Mouse (Mus musculus) layer of hippocampus, adult 18-20 months (tissue): ENCODE measurements around the gene Babam1. TPM values are rescaled to one million over a fixed set of nuclear protein-coding genes. Genes with fewer than 3 reads are reported as not detected.
"Not testable (repeated sequence)": the region's sequence is repeated elsewhere in the genome, so short reads cannot be mapped to it uniquely, and the experiment has no call there.

ENCODE experiments used
- DNase-seq, 2 experiments: peaks; one replicate each; pipeline ENCODE4 v3.0.0; 2022; ENCODE audit warnings: low spot score in 2 of 2
- total RNA-seq, 2 experiments: library from RNA; stranded (reverse); gene quantifications; 2 replicates each; pipeline ENCODE4 v1.2.3; 2021

The Babam1 gene
- total RNA-seq, 2 experiments from 2014 or later, result 94.1 to 103 TPM

GRCm38 (mm10) chr8:71405401-71406098 is 8.9 kb downstream of the Babam1 start, which contains the start of gene Ankle1:
Gene Ankle1 (plus strand): TSS chr8:71406010.
- DNase-seq, result peak; percentile 87 to 94

DNA sequence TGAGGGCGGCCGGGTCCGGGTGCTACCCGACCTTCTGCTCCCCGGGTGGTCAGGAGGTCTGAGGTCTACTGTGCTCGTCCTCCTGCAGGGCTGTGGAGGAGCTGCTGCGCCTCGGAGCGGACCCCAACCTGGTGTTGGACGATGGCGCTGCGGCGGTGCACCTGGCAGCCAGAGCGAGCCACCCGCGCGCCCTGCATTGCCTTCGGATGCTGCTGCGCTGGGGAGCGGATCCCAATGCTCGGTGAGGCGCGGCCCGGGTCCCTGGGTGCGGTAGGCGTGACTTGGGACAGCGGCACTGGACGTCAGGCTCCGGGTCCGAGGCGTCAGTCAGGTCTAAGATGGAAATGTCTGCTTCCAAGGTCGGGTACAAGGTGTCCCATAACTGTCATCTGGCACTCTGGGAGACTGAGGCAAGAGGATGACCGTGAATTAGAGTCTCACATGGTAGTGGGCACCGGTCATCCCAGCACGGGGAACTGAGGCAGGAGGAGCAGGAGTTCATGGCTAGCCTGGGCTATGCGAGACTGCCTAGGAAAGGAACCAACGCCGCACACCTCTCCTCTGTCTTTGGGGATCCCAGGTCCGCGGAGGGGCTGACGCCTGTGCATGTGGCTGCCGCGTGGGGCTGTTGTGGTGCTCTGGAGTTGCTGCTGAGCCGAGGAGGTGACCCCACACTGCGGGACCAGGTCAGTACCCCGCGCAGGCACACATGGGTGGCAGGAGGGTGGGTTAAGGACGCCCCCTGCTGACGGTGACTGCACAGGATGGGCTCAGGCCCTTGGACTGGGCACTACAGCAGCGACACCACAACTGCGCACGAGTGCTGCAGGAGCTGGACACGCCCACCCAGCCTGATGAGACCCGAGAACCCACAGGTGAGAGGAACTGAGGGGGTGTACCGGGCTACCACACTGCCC is 9.7 kb downstream of the Babam1 start:
- no peak for DNase-seq

DNA sequence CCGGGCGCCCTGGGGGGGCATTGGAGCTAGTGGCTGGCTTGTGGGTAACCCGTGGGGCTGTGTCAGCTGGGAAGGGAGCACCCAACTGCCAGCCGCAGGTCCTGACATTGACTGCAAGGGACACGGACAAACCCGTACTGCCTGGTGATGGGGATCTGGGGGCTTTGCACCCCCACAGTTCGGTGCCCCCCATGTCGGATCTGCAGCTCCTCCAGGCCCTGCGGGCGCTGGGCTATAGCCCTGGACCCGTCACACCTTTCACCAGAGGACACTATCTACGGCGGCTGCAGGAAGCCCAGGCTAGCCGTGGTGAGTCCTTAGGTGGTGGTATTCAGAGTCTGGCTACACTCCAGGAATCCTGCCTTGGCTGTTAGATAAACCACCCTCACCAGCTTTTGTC is 10.8 kb downstream of the Babam1 start:
- DNase-seq, result no peak

DNA sequence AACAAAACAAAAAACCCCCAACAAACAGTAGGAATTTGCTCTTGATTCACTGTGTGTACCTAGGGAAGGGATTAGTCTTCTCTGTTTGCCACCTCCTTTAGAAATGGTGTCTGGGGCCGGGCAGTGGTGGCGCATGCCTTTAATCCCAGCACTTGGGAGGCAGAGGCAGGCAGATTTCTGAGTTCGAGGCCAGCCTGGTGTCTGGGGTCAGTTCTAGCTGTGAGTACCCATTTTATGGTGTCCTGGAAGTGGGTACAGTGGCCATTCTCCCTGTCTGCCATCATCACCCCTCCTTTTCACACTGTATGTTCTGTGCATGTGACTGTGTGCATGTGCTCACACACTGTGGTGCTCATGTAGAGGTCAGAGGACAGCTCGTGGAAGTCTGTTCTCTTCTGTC is 11.6 kb downstream of the Babam1 start:
- no peak for DNase-seq

- no peak for DNase-seq
Measured at GRCm38 (mm10) chr8:71411535-71412273, 15.0 kb downstream of the Babam1 start.

DNA sequence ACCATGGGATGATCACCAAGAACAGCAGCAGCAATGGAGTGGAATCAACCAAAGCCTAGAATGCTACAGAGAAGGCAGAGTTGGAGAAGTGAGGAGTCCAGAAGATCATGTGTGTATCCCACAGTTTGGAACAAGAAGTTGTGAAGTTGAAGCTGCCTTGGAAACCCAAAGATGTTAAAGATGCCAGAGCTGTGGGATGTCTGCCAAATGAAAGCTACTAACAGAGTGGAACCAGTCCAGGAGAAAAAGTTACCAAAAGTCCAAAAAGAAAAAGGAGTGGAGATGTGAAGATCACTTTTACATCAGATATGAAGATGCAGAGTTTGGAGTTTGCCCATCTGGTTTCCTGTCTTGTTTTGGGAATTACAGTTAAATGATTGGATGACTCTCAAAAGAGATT is 25.5 kb downstream of the Babam1 start:
- no peak for DNase-seq

GRCm38 (mm10) chr8:71432935-71433334 is 36.3 kb downstream of the Babam1 start:
- not testable (repeated sequence) for DNase-seq

DNA sequence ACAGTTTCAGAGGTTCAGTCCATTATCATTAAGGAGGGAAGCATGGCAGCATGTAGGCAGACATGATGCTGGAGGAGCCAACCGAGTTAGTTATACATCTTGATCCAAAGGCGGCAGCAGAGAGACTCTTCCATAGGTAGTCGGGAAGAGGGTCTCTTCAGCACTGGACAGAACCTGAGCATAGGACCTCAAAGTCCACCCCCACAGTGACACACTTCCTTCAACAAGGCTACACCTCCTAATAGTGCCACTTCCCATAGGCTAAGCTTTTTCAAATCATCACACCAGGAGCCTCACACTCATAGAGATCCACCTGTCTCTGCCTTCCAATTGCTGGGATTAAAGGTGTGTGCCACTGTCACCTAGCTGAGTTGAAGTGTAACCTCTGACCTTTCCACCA is 40.4 kb downstream of the Babam1 start:
- no peak for DNase-seq

DNA sequence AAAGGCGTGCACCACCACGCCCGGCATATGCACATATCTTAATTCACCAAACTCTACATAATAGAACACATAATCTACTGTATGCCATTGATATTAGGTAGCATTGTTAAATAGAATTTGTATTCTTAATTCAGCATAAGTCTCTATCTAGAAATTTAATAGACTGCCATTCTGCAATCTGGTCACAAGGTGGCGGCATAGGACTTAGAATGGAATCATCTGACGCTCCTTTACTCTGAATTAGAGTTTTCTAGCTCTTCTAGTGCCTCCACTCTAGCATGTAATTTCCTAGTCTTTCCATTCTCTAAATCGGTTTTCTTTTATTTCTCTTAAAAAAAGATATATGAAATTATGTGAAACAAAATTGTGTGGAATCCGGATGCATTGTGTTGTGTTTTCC is 44.7 kb downstream of the Babam1 start:
- DNase-seq, result peak in 1 of 2 experiments; percentile 54

- no peak for DNase-seq
Measured at GRCm38 (mm10) chr8:71445096-71445495, 48.4 kb downstream of the Babam1 start.

DNA sequence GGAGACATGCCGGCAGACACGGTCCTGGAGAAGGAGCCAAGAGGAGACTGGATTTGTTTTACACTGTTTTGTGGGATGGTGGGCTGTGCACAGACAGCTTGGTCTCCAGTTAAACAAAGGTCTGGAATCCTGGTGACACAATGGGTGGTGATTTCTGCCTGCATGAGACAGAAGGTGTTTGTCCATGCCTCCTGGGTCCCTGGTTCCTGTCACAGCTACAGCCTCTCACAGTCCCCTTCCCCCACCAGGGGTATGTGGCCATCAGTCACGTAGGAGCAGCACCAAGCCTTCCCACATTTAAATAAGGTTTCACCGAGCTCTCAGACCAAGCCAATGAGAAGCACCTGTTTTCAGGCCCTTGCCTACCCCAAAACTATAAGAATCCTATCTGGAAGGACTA is 54.7 kb downstream of the Babam1 start:
- no peak for DNase-seq

- DNase-seq, result no peak
Measured at GRCm38 (mm10) chr8:71451777-71452176, 55.1 kb downstream of the Babam1 start.

- DNase-seq, result no peak
Measured at GRCm38 (mm10) chr8:71452669-71453068, 56.0 kb downstream of the Babam1 start.

Other genes with a start within 250 kb of the Babam1 start
- gene Myo9b, start 124.1 kb upstream of the Babam1 start, total RNA-seq, result 10 to 100 TPM; 29.1 to 32.8 TPM
- gene Haus8, start 123.9 kb upstream of the Babam1 start, total RNA-seq, result 10 to 100 TPM; 10.8 to 12.7 TPM
- gene Use1, start 30.0 kb upstream of the Babam1 start, total RNA-seq, result 100 to 1,000 TPM; 111 to 127 TPM
- gene Ocel1, start 25.6 kb upstream of the Babam1 start, total RNA-seq, result 10 to 100 TPM; 14.3 to 17.9 TPM
- gene Nr2f6, start 14.9 kb upstream of the Babam1 start, total RNA-seq, result 10 to 100 TPM; 44.6 to 46.5 TPM
- 1 to 10 TPM; 3.3 TPM for gene Ushbp1, start 1.1 kb upstream of the Babam1 start, total RNA-seq
- gene Ankle1, start 9.1 kb downstream of the Babam1 start, total RNA-seq, result under 1 TPM; 0.22 to 0.25 TPM
- 100 to 1,000 TPM; 287 to 312 TPM for gene Abhd8, start 66.8 kb downstream of the Babam1 start, total RNA-seq
- gene Mrpl34, start 68.1 kb downstream of the Babam1 start, total RNA-seq, result 10 to 100 TPM; 48.1 to 48.9 TPM
- gene Dda1, start 72.3 kb downstream of the Babam1 start, total RNA-seq, result 10 to 100 TPM; 82.5 to 91.6 TPM
- gene Ano8, start 89.1 kb downstream of the Babam1 start, total RNA-seq, result 10 to 100 TPM; 48.4 to 49.2 TPM
- 10 to 100 TPM; 30.4 to 36.1 TPM for gene Gtpbp3, start 91.2 kb downstream of the Babam1 start, total RNA-seq
- gene Plvap, start 114.9 kb downstream of the Babam1 start, total RNA-seq, result 1 to 10 TPM; 7.4 to 7.9 TPM
- not detected for gene Ccdc194, start 128.8 kb downstream of the Babam1 start, total RNA-seq
- 1 to 10 TPM; 3.8 to 5.4 TPM for gene Bst2, start 140.6 kb downstream of the Babam1 start, total RNA-seq
- gene Mvb12a, start 146.1 kb downstream of the Babam1 start, total RNA-seq, result 10 to 100 TPM; 29.9 to 37.9 TPM
- under 1 TPM in 1 of 2 experiments, not detected in 1; 0.20 TPM for gene Tmem221, start 162.0 kb downstream of the Babam1 start, total RNA-seq
- gene Nxnl1, start 169.7 kb downstream of the Babam1 start, total RNA-seq, result under 1 TPM; 0.12 to 0.15 TPM
- 100 to 1,000 TPM; 105 to 126 TPM for gene Slc27a1, start 172.0 kb downstream of the Babam1 start, total RNA-seq
- 10 to 100 TPM; 32.0 to 33.1 TPM for gene Pgls, start 195.3 kb downstream of the Babam1 start, total RNA-seq
- 1 to 10 TPM; 2.5 to 3.1 TPM for gene Fam129c, start 200.8 kb downstream of the Babam1 start, total RNA-seq
- 10 to 100 TPM; 53.7 to 54.1 TPM for gene Colgalt1, start 214.1 kb downstream of the Babam1 start, total RNA-seq